Mouse (Mus musculus): Measurements from ENCODE around the gene Dpp3. TPM values are rescaled to one million over a fixed set of nuclear protein-coding genes. Genes with fewer than 3 reads are reported as not detected.

Gene Dpp3
- polyA plus RNA-seq, 1 experiment from 2014 or later = 167 TPM

- no peak overlapping the region for H3K27ac ChIP-seq
- H3K27me3 ChIP-seq = no peaks in the 10 kb centered on the region
- peaks cover 99% of the 10 kb centered on the region for H3K36me3 ChIP-seq
- H3K4me3 ChIP-seq = no peak overlapping the region
- H3K9me3 ChIP-seq (replicated peaks) = no peaks in the 10 kb centered on the region
- ATAC-seq (ENCODE audit: low FRiP score) = no peak
- no peak overlapping the region for H3K4me2 ChIP-seq (replicated peaks)
- H3K9ac ChIP-seq = no peak overlapping the region
- WGBS = 84% methylated on average over 6 of the region's 6 CpGs
- no peaks in the 10 kb centered on the region for H3K4me1 ChIP-seq
Observed at GRCm38 (mm10) chr19:4919652-4920051, 8.4 kb downstream of the Dpp3 start.

- no peak for ATAC-seq (ENCODE audit: low FRiP score)
- no peak overlapping the region for H3K4me2 ChIP-seq (replicated peaks)
- H3K9me3 ChIP-seq (replicated peaks) = no peaks in the 10 kb centered on the region
- no peak overlapping the region for H3K4me3 ChIP-seq
- H3K27me3 ChIP-seq = no peaks in the 10 kb centered on the region
- H3K4me1 ChIP-seq = no peaks in the 10 kb centered on the region
- H3K9ac ChIP-seq = no peak overlapping the region
- H3K27ac ChIP-seq = no peak overlapping the region
- 91% methylated on average over 10 of the region's 10 CpGs for WGBS
- H3K36me3 ChIP-seq = peaks cover 99% of the 10 kb centered on the region
Observed at GRCm38 (mm10) chr19:4916827-4917226, 11.3 kb downstream of the Dpp3 start.

GRCm38 (mm10) chr19:4915924-4916603 is 12.0 kb downstream of the Dpp3 start:
- Histone ChIP-seq H3K36me3 (peaks cover 98% of the 10 kb centered on the region), H3K4me1 (no peaks in the 10 kb centered on the region), H3K9ac (no peak overlapping the region), H3K4me3 (no peak overlapping the region), H3K27me3 (no peaks in the 10 kb centered on the region), H3K4me2 (replicated peaks) (no peak overlapping the region), H3K27ac (no peak overlapping the region), H3K9me3 (replicated peaks) (no peaks in the 10 kb centered on the region)
- no peak for ATAC-seq (ENCODE audit: low FRiP score)
- WGBS = 89% methylated on average over 15 of the region's 15 CpGs

- 93% methylated on average over 7 of the region's 7 CpGs for WGBS
- Histone ChIP-seq H3K9ac (no peak overlapping the region), H3K4me2 (replicated peaks) (no peak overlapping the region), H3K4me3 (no peak overlapping the region), H3K9me3 (replicated peaks) (no peaks in the 10 kb centered on the region), H3K27me3 (no peaks in the 10 kb centered on the region), H3K36me3 (peaks cover 62% of the 10 kb centered on the region), H3K4me1 (peaks cover 11% of the 10 kb centered on the region), H3K27ac (no peak overlapping the region)
- no peak for ATAC-seq (ENCODE audit: low FRiP score)
Observed at GRCm38 (mm10) chr19:4909376-4909775, 18.7 kb downstream of the Dpp3 start.

GRCm38 (mm10) chr19:4908107-4908506 is 20.0 kb downstream of the Dpp3 start:
- Histone ChIP-seq H3K9me3 (replicated peaks) (no peaks in the 10 kb centered on the region), H3K4me1 (peaks cover 11% of the 10 kb centered on the region), H3K36me3 (peaks cover 55% of the 10 kb centered on the region), H3K27me3 (no peaks in the 10 kb centered on the region), H3K4me3 (no peak overlapping the region), H3K4me2 (replicated peaks) (no peak overlapping the region), H3K27ac (no peak overlapping the region), H3K9ac (no peak overlapping the region)
- WGBS = 82% methylated on average over 4 of the region's 4 CpGs
- ATAC-seq (ENCODE audit: low FRiP score) = no peak

GRCm38 (mm10) chr19:4905979-4906794 is 21.9 kb downstream of the Dpp3 start, which contains the start of gene Bbs1:
TSS of gene Bbs1 (minus strand) at chr19:4906628.
- Histone ChIP-seq H3K36me3 (peaks cover 41% of the 10 kb centered on the region), H3K27ac (peak within 1 kb of the TSS; percentile 77)

GRCm38 (mm10) chr19:4899888-4900287 is 28.2 kb downstream of the Dpp3 start:
- H3K36me3 ChIP-seq = peaks cover 44% of the 10 kb centered on the region
- H3K9ac ChIP-seq = no peak overlapping the region
- H3K4me2 ChIP-seq (replicated peaks) = no peak overlapping the region
- ATAC-seq (ENCODE audit: low FRiP score) = no peak
- H3K4me3 ChIP-seq = no peak overlapping the region
- no peaks in the 10 kb centered on the region for H3K4me1 ChIP-seq
- H3K9me3 ChIP-seq (replicated peaks) = no peaks in the 10 kb centered on the region
- no peaks in the 10 kb centered on the region for H3K27me3 ChIP-seq
- WGBS = 73% methylated on average over 3 of the region's 3 CpGs
- no peak overlapping the region for H3K27ac ChIP-seq

More at GRCm38 (mm10) chr19:4905979-4906794, 21.9 kb downstream of the Dpp3 start, which contains the start of gene Bbs1:
- WGBS = 9% methylated on average over 31 of the region's 31 CpGs
- Histone ChIP-seq H3K9me3 (replicated peaks) (no peaks in the 10 kb centered on the region), H3K4me3 (peak within 1 kb of the TSS; percentile 63), H3K4me1 (peaks cover 11% of the 10 kb centered on the region), H3K27me3 (no peaks in the 10 kb centered on the region), H3K4me2 (replicated peaks) (peak within 1 kb of the TSS; percentile 73), H3K9ac (peak within 1 kb of the TSS; percentile 71)
- ATAC-seq (ENCODE audit: low FRiP score) = peak; percentile 78

- WGBS = 78% methylated on average over 9 of the region's 9 CpGs
- no peaks in the 10 kb centered on the region for H3K27me3 ChIP-seq
- H3K4me2 ChIP-seq (replicated peaks) = no peak overlapping the region
- H3K36me3 ChIP-seq = peaks cover 48% of the 10 kb centered on the region
- ATAC-seq (ENCODE audit: low FRiP score) = no peak
- H3K9ac ChIP-seq = no peak overlapping the region
- no peak overlapping the region for H3K4me3 ChIP-seq
- no peaks in the 10 kb centered on the region for H3K9me3 ChIP-seq (replicated peaks)
- H3K4me1 ChIP-seq = no peaks in the 10 kb centered on the region
- H3K27ac ChIP-seq = no peak overlapping the region
Observed at GRCm38 (mm10) chr19:4898972-4899371, 29.1 kb downstream of the Dpp3 start.

GRCm38 (mm10) chr19:4896780-4897520 is 31.1 kb downstream of the Dpp3 start:
- 59% methylated on average over 21 of the region's 21 CpGs for WGBS
- no peak overlapping the region for H3K9ac ChIP-seq
- no peaks in the 10 kb centered on the region for H3K4me1 ChIP-seq
- no peak overlapping the region for H3K4me2 ChIP-seq (replicated peaks)
- no peak overlapping the region for H3K27ac ChIP-seq
- H3K36me3 ChIP-seq = peaks cover 57% of the 10 kb centered on the region
- H3K9me3 ChIP-seq (replicated peaks) = no peaks in the 10 kb centered on the region
- H3K27me3 ChIP-seq = no peaks in the 10 kb centered on the region
- no peak for ATAC-seq (ENCODE audit: low FRiP score)
- no peak overlapping the region for H3K4me3 ChIP-seq

- no peaks in the 10 kb centered on the region for H3K27me3 ChIP-seq
- no peak overlapping the region for H3K4me3 ChIP-seq
- H3K4me1 ChIP-seq = no peaks in the 10 kb centered on the region
- no peak overlapping the region for H3K4me2 ChIP-seq (replicated peaks)
- WGBS = 79% methylated on average over 3 of the region's 3 CpGs
- H3K9ac ChIP-seq = no peak overlapping the region
- no peaks in the 10 kb centered on the region for H3K9me3 ChIP-seq (replicated peaks)
- H3K27ac ChIP-seq = no peak overlapping the region
- H3K36me3 ChIP-seq = peaks cover 58% of the 10 kb centered on the region
- no peak for ATAC-seq (ENCODE audit: low FRiP score)
Observed at GRCm38 (mm10) chr19:4891798-4892197, 36.3 kb downstream of the Dpp3 start.

GRCm38 (mm10) chr19:4889791-4890190 is 38.3 kb downstream of the Dpp3 start:
- H3K4me3 ChIP-seq = no peak overlapping the region
- H3K9me3 ChIP-seq (replicated peaks) = no peaks in the 10 kb centered on the region
- H3K4me1 ChIP-seq = no peaks in the 10 kb centered on the region
- no peak overlapping the region for H3K4me2 ChIP-seq (replicated peaks)
- H3K27me3 ChIP-seq = no peaks in the 10 kb centered on the region
- no peak overlapping the region for H3K27ac ChIP-seq
- H3K9ac ChIP-seq = no peak overlapping the region
- no peak for ATAC-seq (ENCODE audit: low FRiP score)
- peaks cover 51% of the 10 kb centered on the region for H3K36me3 ChIP-seq
- WGBS = 83% methylated on average over 10 of the region's 10 CpGs

- no peaks in the 10 kb centered on the region for H3K27me3 ChIP-seq
- no peak overlapping the region for H3K4me2 ChIP-seq (replicated peaks)
- no peak for ATAC-seq (ENCODE audit: low FRiP score)
- no peak overlapping the region for H3K4me3 ChIP-seq
- no peaks in the 10 kb centered on the region for H3K9me3 ChIP-seq (replicated peaks)
- peaks cover 9% of the 10 kb centered on the region for H3K36me3 ChIP-seq
- WGBS = 86% methylated on average over 4 of the region's 4 CpGs
- no peak overlapping the region for H3K27ac ChIP-seq
- H3K4me1 ChIP-seq = peaks cover 13% of the 10 kb centered on the region
- H3K9ac ChIP-seq = no peak overlapping the region
Observed at GRCm38 (mm10) chr19:4883961-4884360, 44.1 kb downstream of the Dpp3 start.
